Mouse (Mus musculus) cerebellum, postnatal 25 days (tissue): ENCODE data around the gene Nanos1.

ENCODE experiments used
- DNase-seq, 2 experiments: peaks; one replicate each; pipeline ENCODE4 v3.0.0; 2021; ENCODE audit warnings: mixed read lengths in 2 of 2

Gene Nanos1

DNA sequence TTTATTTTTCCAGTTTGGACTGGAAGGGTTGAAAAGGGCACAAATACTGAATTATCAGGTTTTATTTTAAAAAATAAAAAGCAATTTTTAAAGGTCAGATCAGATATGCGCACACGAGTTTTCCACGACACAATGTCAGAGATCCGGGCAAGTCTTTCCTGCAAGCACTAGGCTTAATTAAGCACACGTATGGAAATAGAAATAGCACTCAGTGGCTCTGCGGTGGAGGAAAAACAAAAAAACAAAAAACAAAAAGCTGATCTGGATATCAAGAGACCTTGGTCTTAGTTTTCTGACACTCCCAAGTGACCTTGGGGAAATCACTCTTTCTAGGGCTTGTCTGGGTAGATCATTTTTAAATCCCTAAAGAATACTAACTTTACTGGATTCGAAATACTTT lies 33.7 kb downstream of the Nanos1 start:
- DNase-seq = no peak

DNA sequence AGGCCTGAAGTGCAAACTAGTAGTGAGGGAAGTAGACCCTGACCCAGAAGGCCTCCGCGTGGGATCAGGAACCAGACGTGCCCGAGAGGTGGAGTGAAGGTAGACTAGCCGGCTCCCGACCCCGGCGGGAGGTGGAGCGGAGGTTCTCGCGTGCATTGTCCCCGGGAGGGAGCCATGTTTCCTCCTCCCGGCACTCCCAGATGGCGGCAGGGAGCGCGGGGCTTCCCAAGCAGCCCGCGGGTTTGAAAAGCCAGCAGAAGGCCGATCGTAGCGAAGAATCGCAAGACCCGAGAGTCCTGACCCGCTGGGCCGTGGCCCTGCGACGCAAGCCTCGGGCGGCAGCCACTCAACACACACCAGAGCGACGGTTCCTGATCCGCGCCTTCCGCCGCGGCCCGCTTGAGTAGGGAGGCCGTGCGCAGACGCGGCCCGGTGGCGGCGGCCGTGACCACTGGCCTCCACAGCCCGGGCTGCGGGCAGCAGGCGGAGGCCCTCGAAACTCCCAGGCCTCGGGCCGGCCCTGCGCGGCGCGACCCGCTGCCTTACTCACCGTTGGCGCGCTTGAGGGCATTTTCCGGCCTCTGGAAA lies 34.2 kb downstream of the Nanos1 start:
- peak in 1 of 2 experiments; percentile 70 for DNase-seq

DNA sequence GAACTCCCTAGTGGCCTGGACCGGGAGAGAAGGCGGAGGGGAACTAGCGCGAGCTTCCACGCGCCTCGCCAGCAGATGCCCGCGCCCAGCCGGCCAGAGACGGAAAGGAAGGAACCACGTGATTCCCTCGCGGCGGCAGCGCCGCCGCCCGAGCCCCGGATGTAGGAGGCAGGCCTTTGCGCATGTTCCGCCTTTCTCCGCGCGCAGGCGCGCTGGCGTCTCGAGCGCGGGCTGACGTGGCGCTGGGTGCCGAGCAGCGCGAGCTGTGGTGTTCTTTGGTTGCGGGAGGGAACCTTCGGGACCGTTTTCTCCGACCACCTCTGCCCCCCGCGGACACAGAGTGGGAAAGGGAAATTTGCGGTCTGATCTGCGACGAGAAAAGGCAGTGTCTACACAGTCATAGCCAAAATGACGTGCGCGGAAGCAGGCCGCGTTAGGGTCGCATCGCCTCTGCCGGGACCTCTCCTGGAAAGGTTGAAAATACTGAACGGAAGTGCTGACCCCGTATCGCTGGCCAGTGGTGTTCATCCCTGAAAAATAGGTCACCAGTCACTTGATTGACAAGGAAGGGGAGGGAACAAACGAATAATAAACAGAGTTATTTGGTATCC lies 34.9 kb downstream of the Nanos1 start, which contains the start of gene Eif3a:
Eif3a (minus strand) TSS at position 108 of the 611 bp plus-strand sequence.
- peak; percentile 97 to 98 for DNase-seq

DNA sequence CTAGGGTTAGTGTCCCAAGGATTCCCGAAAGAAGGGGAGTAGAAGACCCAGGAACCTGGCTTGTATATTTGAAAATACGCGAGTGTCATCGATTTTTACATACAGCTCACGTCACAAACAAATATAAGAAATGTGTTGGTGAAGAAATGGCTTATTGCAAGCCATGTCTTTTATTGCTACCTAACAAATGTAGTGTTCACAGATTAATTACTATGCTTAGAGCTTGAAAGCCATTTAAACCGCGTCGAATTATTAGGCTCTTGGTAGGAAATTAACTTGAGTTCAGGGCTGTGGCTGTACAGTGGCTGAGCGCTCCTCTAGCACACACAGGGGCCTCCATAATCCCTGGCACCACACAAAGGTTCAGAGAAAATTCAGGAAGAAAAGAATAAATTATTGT lies 35.4 kb downstream of the Nanos1 start:
- peak; percentile 8 to 11 for DNase-seq

DNA sequence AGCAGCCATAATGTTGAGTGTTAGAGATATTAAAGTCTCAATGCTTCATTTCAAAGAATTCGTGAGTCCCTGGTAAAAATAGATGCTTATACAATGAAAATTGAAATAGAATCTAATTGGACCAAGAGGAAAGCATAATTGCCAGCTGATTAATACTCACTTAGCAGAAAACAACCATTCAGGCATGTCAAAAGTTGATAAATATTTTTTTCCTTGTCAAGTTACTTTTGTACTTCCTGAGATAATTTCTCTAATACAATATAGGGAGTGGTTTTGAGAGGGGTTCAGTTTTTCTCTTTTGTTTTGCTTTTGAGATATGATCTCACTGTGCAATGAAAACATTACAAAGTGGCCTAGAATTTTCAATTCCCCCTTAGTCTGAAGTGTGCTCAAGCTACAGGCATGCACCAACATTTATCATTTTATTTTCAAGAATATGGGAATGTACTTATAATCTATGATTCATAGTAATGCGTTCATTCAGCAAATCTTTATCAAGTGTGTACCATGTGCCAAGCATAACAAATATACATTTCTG lies 37.5 kb downstream of the Nanos1 start:
- DNase-seq = no peak

DNA sequence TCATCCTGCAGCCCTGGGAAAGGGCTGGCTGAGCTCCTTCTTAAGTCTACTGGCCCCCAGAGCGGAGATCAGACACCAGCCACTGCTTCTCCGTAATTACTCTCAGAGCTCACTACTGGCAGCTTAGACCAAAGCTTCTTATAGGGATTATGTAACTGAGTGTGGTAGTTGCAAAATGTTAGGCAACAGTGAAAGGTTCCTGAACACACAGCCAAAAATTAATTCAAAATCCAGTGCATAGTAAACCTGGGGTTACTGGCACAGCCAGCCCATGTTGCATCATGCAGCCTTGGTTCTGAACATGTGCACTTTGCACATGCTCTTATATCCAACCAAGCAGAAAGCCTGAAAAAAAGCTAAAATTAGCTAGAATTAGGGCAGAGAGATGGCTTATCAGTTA lies 39.5 kb downstream of the Nanos1 start:
- no peak for DNase-seq

DNA sequence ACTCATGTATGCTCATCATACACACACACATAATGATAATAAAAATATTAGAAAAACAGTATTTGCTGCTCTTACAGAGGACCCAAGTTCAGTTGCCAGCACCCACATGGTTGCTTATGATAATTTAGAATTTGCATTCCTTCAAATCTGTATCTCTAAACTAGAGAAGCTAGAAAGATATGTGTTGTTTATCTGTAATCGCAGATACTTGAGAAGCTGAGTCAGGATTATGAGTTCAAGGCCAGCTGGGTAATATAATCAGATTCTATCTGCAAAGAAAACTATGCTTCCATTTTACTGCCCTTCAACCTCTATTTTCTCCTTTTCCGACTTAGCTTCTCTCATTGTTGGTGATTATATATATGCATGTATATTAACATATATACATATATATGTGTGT lies 41.6 kb downstream of the Nanos1 start:
- no peak for DNase-seq

DNA sequence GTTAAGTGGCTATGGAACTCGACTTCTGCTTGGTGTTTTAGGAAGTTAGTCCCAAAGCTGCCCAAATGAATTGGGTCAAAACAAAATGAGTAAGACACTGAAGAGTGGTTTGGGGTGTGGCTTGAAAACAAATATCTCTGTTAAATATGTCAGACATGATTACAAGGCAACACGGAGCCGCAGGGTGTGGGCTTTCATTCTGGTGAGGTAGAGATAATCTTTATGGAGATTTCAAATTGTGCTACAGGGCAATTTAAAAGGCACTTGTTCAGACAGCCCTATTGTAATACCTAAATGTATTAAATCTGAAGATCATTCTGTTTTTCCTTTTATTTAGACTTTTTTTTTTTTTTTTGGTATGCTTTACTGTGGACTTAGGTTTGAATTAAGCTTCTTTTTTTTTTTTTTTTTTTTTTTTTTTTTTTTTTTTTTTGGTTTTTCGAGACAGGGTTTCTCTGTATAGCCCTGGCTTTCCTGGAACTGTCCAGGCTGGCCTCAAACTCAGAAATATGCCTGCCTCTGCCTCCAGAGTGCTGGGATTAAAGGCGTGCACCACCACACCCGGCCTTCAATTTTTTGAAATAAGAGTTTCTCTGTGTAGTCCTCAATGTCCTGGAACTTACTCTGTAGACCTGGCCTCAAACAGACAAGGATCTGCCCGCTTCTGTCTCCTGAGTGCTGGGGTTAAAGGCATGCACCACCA lies 44.2 kb downstream of the Nanos1 start:
- DNase-seq = no peak

DNA sequence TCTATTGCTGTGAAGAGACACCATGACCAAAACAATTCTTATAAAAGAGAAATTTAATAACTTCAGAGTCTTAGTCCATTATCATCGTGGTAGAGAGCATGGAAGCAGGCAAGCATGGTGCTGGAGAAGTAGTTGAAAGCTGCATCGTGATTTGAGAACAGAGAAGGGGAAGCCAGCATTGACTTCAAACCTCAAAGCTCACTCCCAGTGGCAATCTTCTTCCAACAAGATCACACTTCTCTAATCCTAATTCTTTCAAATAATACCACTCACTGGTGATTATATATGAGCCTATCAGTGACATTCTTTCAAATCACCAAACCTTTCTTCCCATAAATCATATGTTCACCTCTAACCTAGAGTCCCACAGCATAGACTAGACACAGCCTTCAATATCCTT lies 49.1 kb downstream of the Nanos1 start:
- DNase-seq = no peak
